Mouse (Mus musculus) layer of hippocampus, adult 2 months (tissue): ENCODE data around the gene Pitpna. TPM values are rescaled to one million over a fixed set of nuclear protein-coding genes. Genes with fewer than 3 reads are reported as not detected.
A peak's percentile ranks its signal among the peaks of the same experiment; 100 is the strongest.

ENCODE experiments used
- DNase-seq, 2 experiments: peaks; one replicate each; pipeline ENCODE4 v3.0.0; 2022; ENCODE audit warnings: low spot score in 2 of 2
- H3K27ac ChIP-seq: fragments of 200-600 bp; 2 replicates; pipeline ENCODE4 v1.8.1; 2022
- H3K4me3 ChIP-seq: fragments of 200-600 bp; 2 replicates; pipeline ENCODE4 v1.8.1; 2022; ENCODE audit warnings: mild to moderate bottlenecking
- CTCF ChIP-seq: fragments of 200-600 bp; conservative IDR thresholded peaks from 2 replicates; pipeline ENCODE4 v1.8.1; 2022; ENCODE audit warnings: antibody characterized with exemption, mild to moderate bottlenecking, moderate library complexity
- long read RNA-seq, 2 experiments: library from polyadenylated mRNA; stranded (forward); transcript quantifications; one replicate each; pipeline ENCODE4 v2.0.0; 2021; ENCODE audit warnings: borderline mapping rate in 2 of 2
- total RNA-seq, 2 experiments: library from RNA; stranded (reverse); gene quantifications; 2 replicates each; pipeline ENCODE4 v1.2.3; 2021

The Pitpna gene
- 100 to 1,000 TPM; 269 to 283 TPM for total RNA-seq
- long read RNA-seq, experiment 1, partial matches to known transcripts = 24 of 276 reads
- long read RNA-seq, experiment 1, other reads (novel, unspliced or antisense) = 252 of 276 reads
- long read RNA-seq, experiment 2, partial matches to known transcripts = 39 of 383 reads
- long read RNA-seq, experiment 2, other reads (novel, unspliced or antisense) = 344 of 383 reads

DNA sequence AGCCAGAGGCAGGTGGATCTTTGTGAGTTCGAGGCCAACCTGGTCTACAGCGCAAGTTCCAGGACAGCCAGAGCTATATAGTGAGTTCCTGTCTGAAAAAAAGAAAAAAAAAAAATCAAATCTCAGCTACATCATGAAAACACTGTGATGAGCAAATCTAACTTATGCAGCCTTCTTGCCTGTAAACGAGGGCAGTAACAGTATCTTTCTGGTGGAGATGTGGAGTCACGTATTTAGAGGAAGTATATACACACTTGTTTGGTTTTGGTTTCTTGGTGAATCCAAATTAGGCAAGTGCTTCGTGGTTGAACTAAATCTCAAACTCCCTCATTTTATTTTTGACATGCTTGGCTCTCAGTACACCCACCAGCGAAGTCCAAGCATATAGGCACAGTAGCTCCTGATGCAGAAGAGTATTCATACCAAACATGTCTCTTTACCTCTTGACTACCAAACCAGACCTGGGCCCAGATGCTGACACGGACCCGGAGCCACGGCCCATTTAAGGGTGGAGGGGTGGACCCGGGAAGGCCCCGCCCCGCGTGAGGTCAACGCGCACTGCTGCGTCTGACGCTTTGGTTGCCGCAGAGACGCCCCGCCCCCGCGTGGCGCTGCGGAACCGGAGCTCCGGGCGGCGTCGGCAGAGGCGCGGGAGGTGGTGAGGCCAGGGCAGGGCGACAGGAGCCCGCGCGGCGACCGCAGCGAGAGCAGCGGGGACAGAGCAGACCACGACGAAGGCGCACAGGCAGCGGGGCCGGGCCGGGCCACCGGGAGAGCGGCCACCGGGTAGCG, at the start of gene Pitpna:
Pitpna (plus strand) TSS at position 605 of the 792 bp plus-strand sequence.
- Histone ChIP-seq H3K4me3 (peak within 1 kb of the TSS; percentile 96), H3K27ac (peak within 1 kb of the TSS; percentile 97)
- DNase-seq = peak; percentile 96 to 97
- TF ChIP-seq CTCF = 0 out of 2 replicates have a peak, but pooled peaks have one; percentile 16

DNA sequence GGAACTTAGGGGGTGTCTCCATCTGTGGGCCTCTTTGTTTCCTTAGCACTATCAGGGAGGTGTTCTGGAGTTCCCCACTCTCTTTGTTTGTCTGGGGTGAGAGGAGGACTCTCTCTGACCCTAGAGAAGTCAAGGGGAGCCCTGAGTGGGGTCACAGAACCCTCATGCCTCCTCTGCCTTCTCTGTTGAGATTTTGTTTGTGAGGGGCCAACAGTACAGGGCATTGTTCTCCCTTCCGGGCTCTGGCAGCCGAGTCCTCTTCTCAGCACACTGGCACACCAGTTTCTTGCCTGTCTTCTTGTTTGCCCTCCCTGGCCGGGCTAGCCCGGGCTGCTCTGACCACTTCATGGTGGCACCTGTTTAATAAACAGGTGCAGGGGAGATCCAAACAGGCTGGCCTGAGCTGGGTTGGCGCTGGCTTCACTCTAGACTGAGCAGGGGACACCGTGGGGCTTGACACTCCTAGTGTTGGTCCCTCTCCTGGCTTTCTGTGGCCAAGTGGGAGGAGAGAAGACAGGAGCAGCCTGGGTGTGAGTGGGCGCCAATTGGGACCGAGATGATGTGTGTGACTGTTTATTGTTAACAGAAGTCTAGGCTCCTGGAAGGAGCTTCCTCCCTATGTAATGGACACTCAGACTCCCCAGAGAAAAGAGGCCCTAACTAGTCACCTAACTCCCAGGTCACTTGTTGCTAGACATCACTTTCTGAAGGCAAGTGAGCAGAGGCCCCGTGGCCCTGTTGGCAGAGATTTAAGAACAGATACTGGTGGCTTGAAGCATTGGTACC, 49.5 kb upstream of the Pitpna start:
- TF ChIP-seq CTCF = no peak
- peak overlapping the region; percentile 87 for H3K27ac ChIP-seq
- no peak for DNase-seq
- H3K4me3 ChIP-seq = no peak overlapping the region

DNA sequence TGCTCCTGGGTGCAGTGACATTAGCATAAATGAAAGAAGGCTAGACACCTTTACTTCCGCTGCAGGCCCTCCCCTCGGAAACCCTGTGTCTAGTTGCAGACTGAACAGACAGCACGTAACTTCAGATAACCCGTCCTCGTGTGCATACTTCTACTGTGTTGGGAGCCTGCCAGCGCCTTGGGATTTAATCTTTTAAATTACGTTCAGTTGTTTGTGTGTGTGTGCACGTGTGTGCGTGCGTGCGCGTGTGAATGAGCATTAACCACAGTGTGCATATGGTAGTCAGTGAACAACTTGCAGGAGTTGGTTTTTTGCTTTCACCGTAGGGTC, 49.0 kb upstream of the Pitpna start:
- TF ChIP-seq CTCF = no peak
- no peak for DNase-seq
- Histone ChIP-seq H3K27ac (peak overlapping the region; percentile 87), H3K4me3 (no peak overlapping the region)

DNA sequence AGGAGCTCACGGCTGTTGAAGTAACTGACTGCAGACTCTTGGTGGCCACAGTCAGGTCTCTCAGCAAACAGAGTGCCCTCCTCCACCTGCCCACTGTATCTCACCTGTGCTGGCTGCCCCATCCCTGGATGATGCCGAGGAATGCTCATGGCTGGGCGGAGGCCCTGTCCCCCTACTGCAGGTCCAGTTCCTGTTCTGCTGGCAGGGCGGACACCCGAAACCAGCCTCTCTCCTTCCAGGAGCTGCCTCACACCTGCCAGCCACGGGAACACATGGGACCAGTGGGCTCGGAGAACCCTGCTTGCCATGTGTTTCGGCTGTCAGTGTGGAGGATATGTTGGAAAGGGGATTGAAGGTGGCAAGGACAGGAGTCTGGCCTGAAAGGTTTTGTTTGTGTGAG, 47.7 kb upstream of the Pitpna start:
- no peak for DNase-seq
- Histone ChIP-seq H3K4me3 (no peak overlapping the region), H3K27ac (peak overlapping the region; percentile 85)
- no peak for TF ChIP-seq CTCF

DNA sequence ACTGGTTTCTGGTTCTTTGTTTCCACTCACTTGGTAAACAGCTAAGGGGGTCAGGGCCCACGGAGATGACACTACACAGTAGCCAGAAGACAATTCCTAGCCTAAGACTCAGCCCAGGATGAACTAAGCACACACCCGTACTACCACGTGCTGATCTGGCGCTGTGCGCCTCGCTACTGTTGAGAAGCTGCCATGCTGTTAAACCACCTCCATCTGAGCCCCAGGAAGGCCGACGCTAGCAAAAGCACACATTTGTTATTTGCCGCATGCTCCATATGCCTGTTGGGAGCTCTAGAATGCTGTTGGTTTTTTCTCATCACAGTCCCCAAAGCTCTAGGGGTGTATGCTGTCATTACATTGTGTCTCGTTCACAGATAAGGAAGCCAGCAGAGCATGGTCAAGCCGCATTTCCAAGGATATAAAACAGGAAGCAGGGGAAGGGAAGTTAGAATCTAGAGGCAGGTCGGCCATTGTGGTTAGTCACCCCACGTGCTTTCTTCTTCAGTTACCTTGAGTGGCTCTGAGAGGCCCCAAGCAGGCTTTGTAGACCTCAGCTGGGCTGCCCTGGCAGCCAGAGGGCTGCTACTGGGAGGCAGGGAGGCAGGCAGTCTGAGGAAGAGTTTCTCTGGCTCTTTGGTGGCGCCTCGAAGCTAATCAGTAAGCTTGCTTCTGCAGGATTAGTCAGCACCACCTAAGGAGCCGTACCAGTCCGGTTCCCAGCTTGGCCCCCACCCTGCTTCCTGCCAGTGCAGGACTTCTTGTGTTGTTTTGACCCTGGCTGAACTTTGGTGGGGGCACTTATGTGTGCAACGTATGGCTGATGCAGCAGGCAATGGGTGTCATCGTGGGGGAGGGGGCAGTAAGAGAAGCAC, 47.0 kb upstream of the Pitpna start:
- no peak overlapping the region for H3K4me3 ChIP-seq
- TF ChIP-seq CTCF = no peak; the same call in 1 of the 2 replicates
- H3K27ac ChIP-seq = peak overlapping the region; percentile 85
- DNase-seq = peak; percentile 66 to 72

DNA sequence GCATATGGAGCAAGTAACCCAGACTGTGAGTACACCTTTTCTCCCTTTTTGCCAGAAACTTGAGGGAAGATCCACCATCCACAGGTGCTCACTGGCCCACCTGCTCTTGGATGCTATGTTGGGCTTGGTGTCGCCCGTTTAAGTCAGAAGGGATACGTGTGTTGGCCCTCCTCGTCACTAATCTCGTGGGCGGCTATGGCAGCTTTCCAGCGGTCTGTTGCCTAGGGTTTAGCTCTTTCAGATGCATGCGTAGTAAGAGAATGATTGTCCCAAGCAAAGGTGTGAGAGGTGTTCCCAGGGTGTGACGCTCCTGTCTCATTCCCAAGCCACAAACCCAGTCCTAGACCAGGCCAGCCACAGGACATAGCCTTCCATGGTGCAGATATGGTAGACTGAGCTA, 43.2 kb upstream of the Pitpna start:
- H3K27ac ChIP-seq = no peak overlapping the region; the same call in 1 of the 2 replicates
- H3K4me3 ChIP-seq = no peak overlapping the region
- no peak for TF ChIP-seq CTCF
- DNase-seq = no peak

DNA sequence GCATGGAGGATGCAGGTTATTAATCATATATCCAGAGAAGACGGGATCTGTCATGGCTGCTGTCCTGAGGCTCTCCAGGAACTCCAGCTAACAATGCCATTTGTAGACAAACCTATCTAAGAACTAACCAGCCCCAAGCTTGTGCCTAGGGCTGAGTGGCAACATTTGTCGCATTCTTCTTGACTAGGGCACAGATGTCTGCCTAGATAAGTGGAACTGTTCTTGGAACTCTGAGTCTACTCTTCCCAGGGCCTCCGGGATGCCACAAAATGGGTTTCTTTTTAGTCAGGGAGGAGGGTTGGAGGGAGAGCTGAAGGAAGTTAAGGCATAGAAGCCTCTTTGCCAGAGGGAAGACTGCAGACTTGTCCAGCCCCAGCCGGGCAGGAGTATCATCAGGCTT, 41.8 kb upstream of the Pitpna start:
- no peak overlapping the region for H3K4me3 ChIP-seq
- peak overlapping the region; percentile 24; the same call in 1 of the 2 replicates for H3K27ac ChIP-seq
- TF ChIP-seq CTCF = no peak
- no peak for DNase-seq

DNA sequence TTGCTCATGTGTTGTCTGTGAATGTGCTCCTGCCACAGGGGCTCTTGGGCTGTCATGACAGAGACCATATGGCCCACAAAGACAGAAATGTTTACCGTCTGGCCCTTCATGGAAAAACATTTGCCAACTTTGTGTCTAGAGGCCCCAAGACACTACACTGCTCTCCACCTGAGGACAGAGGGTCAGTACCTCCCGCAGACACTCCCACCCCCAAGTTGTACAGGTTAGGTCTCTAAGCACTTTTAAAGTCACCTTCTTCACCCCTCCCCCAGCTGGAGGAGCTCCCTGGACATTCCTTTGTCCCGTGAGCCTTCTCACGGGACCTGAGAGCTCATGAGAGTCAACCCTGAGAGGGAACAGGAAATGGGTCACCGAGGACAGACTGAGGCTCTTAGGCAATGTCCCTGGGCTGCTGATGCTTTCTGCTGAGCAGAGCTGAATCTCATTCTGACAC, 38.2 kb upstream of the Pitpna start:
- no peak for TF ChIP-seq CTCF
- DNase-seq = no peak
- 0 out of 2 replicates have a peak overlapping the region, but pooled peaks have one; percentile 7 for H3K27ac ChIP-seq
- H3K4me3 ChIP-seq = no peak overlapping the region

DNA sequence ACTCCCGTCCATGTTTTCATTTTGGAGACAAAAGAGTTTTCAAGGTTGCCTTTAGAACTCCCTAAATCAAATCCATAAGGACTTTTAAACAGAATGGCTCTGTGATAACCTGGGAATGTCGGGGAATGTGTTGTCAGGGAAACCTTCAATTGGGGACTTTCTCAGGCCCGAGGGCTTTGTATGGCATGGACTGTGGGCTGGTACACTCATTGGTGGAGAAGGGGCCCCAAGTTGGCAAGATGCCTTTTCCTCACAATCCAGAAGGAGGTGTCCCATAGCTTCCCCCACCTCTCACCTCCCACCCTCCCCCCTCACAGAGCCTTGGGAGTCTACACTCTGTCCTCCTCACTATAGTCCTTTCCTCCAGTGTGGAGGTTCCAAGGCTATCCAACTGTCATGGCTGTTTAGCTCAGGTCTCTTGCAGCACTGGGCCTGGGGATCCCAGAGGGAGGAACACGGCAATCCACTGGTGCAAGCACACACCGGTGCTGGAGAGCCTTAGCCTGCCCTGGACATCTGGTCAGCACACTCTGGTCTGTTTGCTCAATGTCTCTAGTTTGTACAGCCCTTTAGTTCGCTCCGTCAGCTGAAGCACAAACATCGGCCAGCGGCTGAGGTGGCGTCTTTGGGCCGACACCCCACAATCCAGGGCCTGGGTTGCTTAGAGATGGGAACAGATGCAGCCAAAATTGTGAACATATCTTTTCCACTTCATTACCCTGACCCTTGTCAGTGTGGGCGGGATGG, 37.5 kb upstream of the Pitpna start:
- Histone ChIP-seq H3K4me3 (no peak overlapping the region), H3K27ac (peak overlapping the region; percentile 83; the same call in 1 of the 2 replicates)
- no peak for DNase-seq
- TF ChIP-seq CTCF = no peak

DNA sequence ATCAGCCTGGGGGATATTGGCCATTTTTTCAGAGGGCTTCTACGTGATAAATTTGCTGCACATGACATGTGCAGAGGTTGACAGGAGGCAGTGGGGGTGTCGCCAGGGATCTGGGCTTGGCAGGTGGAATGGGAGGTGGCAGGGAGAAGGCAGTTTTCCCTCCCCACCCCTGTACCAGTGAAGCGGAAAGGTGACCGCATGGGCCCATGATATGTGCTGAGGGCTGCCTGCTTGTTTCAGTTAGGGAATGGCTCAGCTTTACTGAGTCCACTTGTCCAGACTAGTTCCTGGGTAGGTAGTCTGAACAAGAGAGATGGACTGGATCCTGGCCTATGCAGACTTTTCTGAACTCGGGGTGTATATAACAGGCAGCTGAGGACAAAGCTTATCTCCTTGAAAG, 36.6 kb upstream of the Pitpna start:
- peak overlapping the region; percentile 83 for H3K27ac ChIP-seq
- TF ChIP-seq CTCF = no peak
- no peak for DNase-seq
- H3K4me3 ChIP-seq = no peak overlapping the region

DNA sequence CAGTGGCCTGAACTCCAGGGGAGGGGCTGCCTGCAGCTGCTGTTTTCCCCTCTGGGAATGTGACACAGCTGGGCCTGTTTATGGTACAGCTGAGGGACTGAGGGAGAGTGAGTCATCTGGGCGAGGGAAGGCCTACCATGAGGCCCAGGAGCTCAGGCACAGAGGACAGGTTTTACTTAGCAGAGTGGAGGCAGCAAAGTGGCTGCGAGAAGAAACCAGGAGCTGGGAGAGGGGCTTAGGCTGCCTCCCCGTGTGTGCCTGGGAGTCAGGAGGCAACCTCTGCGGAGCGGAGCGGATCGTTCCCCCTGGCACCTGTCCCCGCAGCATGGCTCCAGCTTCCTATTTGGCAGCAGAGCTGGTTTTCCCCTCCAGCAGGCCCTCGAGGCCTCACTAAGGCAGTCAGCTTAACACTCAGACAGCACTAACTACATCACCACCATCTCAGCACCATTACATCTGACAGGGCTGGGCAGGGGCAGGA, 35.9 kb upstream of the Pitpna start:
- TF ChIP-seq CTCF = no peak
- DNase-seq = peak in 1 of 2 experiments; percentile 39
- Histone ChIP-seq H3K4me3 (no peak overlapping the region), H3K27ac (peak overlapping the region; percentile 83)
